Mouse (Mus musculus) lung, adult 18-20 months (tissue): ENCODE measurements around the gene Fbxo9.
"Not testable (repeated sequence)": the region's sequence is repeated elsewhere in the genome, so short reads cannot be mapped to it uniquely, and the experiment has no call there.

Source experiments
- DNase-seq, 2 experiments: peaks; one replicate each; pipeline ENCODE4 v3.0.0; 2022; ENCODE audit warnings: mixed read lengths in 2 of 2

Fbxo9 gene

GRCm38 (mm10) chr9:78107912-78108795 lies 711 bp downstream of the Fbxo9 start:
- DNase-seq: peak; percentile 80 to 82

GRCm38 (mm10) chr9:78107582-78107911 lies 1.3 kb downstream of the Fbxo9 start:
- DNase-seq: no peak

GRCm38 (mm10) chr9:78106821-78107220 lies 2.0 kb downstream of the Fbxo9 start:
- DNase-seq: no peak

- DNase-seq: peak in 1 of 2 experiments; percentile 28
Observed at GRCm38 (mm10) chr9:78105501-78105932, 3.3 kb downstream of the Fbxo9 start.

- DNase-seq: peak; percentile 27 to 47
Observed at GRCm38 (mm10) chr9:78104973-78105372, 3.9 kb downstream of the Fbxo9 start.

DNA sequence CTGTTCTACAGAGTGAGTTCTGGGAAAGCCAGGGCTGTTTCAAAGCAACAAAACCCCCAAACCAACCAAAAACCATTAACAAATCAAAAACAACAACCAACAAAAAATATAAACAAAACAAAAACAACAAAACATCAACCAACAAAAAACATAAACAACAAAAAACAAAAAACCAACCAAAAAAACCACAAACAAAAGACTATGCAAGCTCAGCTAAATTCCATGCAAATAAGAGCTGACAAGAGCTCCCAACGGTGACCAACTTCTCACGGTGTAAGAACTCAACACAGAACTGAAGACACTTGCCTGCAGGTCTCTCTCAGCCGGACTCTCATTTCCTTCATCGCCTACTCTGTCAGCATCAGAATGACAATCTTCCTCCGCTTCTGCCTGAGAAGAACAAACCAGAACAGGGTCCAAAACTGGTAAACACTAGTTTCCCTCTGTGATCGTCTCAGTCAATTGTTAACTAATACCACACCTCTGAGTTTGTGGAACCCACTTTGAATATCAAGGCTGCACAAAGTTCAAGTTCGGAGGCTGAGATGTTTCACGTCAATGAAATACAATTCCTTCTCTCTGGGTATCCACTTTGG lies 4.8 kb downstream of the Fbxo9 start:
- DNase-seq: no peak

GRCm38 (mm10) chr9:78101431-78101830 lies 7.4 kb downstream of the Fbxo9 start:
- no peak for DNase-seq

GRCm38 (mm10) chr9:78100956-78101355 lies 7.9 kb downstream of the Fbxo9 start:
- no peak for DNase-seq

GRCm38 (mm10) chr9:78096376-78096775 lies 12.5 kb downstream of the Fbxo9 start:
- no peak for DNase-seq

DNA sequence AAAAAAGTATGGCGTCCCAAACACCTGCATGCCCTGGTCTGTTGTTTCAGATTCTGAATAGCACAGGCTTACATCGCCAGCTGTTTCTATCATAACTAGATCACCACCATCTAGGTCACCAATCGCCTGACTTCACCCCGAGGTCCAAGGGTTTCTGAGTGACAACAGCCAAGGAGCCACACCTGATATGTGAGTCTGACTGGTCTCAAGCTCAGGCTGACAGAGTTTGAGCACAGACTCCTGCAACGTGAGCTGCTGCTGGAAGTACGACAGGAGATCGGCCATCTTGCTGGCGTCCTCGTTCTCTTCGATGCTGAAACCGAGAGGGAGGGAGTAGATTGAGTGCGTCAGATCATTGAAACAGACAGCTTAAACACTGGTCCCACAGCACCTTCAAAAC lies 13.2 kb downstream of the Fbxo9 start:
- no peak for DNase-seq

- DNase-seq: no peak
Observed at GRCm38 (mm10) chr9:78090596-78090995, 18.3 kb downstream of the Fbxo9 start.

DNA sequence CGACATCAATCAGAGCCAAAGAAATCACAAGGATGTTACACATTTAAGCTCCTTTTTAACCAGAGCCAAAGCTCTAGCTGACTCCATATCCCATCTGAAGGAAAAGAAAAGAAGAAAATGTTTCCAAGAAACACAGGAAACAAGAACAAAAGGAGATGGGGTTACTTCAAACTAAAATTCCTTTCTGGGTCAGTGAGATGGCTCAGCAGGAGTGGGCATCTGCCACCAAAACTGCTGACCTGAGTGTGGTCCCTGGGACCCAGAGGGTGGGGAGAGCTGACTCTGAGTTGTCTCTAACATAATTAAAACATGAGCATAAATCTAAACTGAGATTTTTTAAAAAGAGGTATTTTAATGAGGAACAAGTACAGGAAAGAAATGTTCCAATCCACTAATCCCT lies 19.0 kb downstream of the Fbxo9 start:
- no peak for DNase-seq

- DNase-seq: no peak
Observed at GRCm38 (mm10) chr9:78088971-78089370, 19.9 kb downstream of the Fbxo9 start.

DNA sequence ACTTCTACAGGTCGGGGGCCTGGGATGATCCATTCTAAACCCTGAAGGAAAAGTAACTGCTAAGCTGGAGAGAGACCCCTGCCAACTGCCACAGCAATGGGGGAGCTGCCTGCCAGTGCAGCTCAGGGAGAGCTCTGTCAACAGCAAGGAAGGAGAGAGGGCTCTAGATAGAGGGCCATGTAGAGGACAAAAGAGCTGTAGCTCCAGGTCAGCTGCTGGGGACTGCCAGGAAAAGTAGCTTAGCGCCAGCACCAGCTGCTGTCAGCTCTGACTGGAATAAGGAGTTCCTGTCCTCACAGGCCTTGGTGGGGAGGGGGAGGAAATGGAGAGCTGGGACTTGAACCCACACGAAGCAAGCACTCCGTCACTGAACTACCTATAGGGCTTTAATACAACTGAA lies 20.3 kb downstream of the Fbxo9 start:
- DNase-seq: no peak

GRCm38 (mm10) chr9:78087751-78088150 lies 21.1 kb downstream of the Fbxo9 start:
- DNase-seq: no peak

DNA sequence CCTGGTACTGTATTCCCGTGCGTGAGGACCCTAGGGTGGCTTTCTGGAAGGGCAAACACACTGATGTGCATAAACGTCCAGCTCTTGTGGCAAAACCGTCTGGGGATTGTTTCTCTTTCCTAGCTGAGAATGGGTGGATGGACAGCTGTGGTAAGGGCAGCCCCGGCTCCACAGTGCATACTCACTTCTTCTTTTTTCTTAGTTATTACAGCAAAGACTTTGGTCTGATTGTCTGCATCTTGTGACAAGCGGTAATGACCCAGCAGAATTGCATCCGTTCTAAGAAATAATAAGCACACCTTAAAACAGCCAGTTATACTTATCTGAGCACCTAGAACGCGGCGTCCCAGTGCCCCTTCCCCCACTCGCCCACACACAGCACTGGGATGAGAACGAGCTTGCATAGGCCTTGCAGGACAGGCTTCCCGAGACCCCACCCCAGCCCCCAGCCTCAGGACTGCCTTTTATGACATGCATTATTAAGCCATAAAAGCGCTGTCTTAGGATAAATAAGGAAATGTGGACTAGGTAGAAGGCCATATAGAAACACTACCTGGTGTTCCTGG lies 23.1 kb downstream of the Fbxo9 start:
- no peak for DNase-seq

DNA sequence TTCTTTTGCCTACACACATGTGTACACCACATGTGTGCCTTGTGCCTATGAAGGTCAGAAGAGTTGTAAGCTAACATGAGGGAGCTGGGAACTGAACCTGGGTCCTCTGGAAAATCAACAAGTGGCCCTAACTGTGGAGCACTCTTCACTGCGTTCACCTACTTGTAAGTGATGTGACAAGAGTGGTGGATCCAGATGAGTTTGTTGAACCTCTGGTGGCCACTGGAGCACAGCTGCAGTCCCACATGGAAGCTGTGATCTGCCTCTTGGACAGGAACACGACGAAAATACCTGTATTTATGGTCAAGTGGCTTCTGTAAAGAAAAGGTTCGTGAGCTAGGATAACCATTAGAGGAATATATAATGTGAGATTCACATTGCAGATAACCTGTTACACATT lies 24.5 kb downstream of the Fbxo9 start:
- DNase-seq: no peak

GRCm38 (mm10) chr9:78081835-78082234 lies 27.0 kb downstream of the Fbxo9 start:
- DNase-seq: peak; percentile 11 to 20

GRCm38 (mm10) chr9:78078240-78078639 lies 30.6 kb downstream of the Fbxo9 start:
- DNase-seq: no peak

DNA sequence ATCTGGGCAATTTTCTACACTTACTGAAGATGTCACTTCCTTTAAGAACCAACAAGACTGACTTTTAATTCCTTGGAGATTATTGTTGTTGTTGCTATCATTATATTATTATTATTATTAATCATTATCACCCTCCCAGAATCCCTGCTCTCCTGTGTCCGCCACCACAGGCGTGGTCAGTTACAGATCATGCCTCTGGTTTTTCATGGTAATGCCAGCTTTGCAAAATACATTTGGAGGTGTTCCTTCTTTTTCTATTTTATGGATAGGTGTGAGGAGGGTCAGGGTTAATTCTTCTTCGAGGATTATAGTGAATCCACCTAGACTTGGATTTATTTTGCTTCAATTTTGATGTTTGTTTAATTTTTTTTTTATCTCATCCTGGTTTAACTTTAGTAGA lies 33.6 kb downstream of the Fbxo9 start:
- no peak for DNase-seq

- no peak for DNase-seq
Observed at GRCm38 (mm10) chr9:78073713-78074340, 35.0 kb downstream of the Fbxo9 start.

- not testable (repeated sequence) for DNase-seq
Observed at GRCm38 (mm10) chr9:78073291-78073690, 35.6 kb downstream of the Fbxo9 start.

GRCm38 (mm10) chr9:78071626-78072025 lies 37.2 kb downstream of the Fbxo9 start:
- DNase-seq: no peak

DNA sequence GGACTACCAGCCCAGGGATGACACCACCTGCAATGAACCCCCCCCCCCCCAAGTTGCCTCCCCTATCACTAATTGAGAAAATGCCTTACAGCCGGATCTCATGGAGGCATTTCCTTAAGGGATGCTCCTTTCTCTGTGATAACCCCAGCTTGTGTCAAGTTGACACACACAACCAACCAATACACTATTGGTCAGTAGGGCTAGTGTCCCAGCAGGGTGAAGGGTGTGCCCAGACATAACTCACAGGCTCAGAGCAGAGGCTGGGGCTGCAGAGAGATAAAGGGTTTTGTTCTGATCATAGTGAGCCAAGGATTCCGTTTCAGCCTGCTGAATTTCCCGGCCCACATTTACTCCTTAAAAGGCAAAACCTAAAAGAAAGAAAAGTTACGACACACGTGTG lies 38.4 kb downstream of the Fbxo9 start:
- DNase-seq: no peak
